Mouse (Mus musculus) natural killer cell, adult 2 months (primary cell): ENCODE results near the gene Fmo4.

Experiments used
- DNase-seq, 2 experiments: peaks; one replicate each; pipeline ENCODE4 v3.0.0; 2022; ENCODE audit warnings: low spot score in 2 of 2

Gene Fmo4

GRCm38 (mm10) chr1:162813836-162814156 lies at the start of gene Fmo4:
Fmo4 (minus strand) TSS chr1:162813972.
- no peak for DNase-seq

GRCm38 (mm10) chr1:162862328-162862727 lies 48.6 kb upstream of the Fmo4 start:
- no peak for DNase-seq

GRCm38 (mm10) chr1:162859996-162860605 lies 46.3 kb upstream of the Fmo4 start:
- no peak for DNase-seq

GRCm38 (mm10) chr1:162859545-162859976 lies 45.8 kb upstream of the Fmo4 start:
- no peak for DNase-seq

- DNase-seq, result no peak
Observed at GRCm38 (mm10) chr1:162858748-162859130, 45.0 kb upstream of the Fmo4 start.

GRCm38 (mm10) chr1:162857766-162858747 lies 44.3 kb upstream of the Fmo4 start:
- no peak for DNase-seq

- DNase-seq, result no peak
Observed at GRCm38 (mm10) chr1:162853812-162854482, 40.2 kb upstream of the Fmo4 start.

- DNase-seq, result no peak
Observed at GRCm38 (mm10) chr1:162847554-162847953, 33.8 kb upstream of the Fmo4 start.

GRCm38 (mm10) chr1:162840211-162840610 lies 26.4 kb upstream of the Fmo4 start:
- DNase-seq, result no peak

- DNase-seq, result no peak
Observed at GRCm38 (mm10) chr1:162838976-162839375, 25.2 kb upstream of the Fmo4 start.

- no peak for DNase-seq
Observed at GRCm38 (mm10) chr1:162834342-162834741, 20.6 kb upstream of the Fmo4 start.

GRCm38 (mm10) chr1:162832574-162832953 lies 18.8 kb upstream of the Fmo4 start:
- DNase-seq, result no peak

- DNase-seq, result no peak
Observed at GRCm38 (mm10) chr1:162831838-162832573, 18.2 kb upstream of the Fmo4 start.

GRCm38 (mm10) chr1:162819280-162819679 lies 5.5 kb upstream of the Fmo4 start:
- DNase-seq, result no peak

GRCm38 (mm10) chr1:162815381-162816127 lies 1.8 kb upstream of the Fmo4 start:
- no peak for DNase-seq

- no peak for DNase-seq
Observed at GRCm38 (mm10) chr1:162814932-162815331, 1.2 kb upstream of the Fmo4 start.

- no peak for DNase-seq
Observed at GRCm38 (mm10) chr1:162813143-162813835, 483 bp downstream of the Fmo4 start.

- DNase-seq, result no peak
Observed at GRCm38 (mm10) chr1:162808541-162808940, 5.2 kb downstream of the Fmo4 start.

GRCm38 (mm10) chr1:162807441-162807840 lies 6.3 kb downstream of the Fmo4 start:
- DNase-seq, result no peak

GRCm38 (mm10) chr1:162805011-162805410 lies 8.8 kb downstream of the Fmo4 start:
- DNase-seq, result no peak

GRCm38 (mm10) chr1:162796441-162796840 lies 17.3 kb downstream of the Fmo4 start:
- DNase-seq, result no peak
